Mouse (Mus musculus) intestine, postnatal 0 days (tissue): ENCODE data around the gene Lypd4. TPM values are rescaled to one million over a fixed set of nuclear protein-coding genes. Genes with fewer than 3 reads are reported as not detected.

Experiments
- ATAC-seq: fragments of 200-750 bp; cut with Nextera tagmentation; 2 replicates; pipeline ENCODE4 v1.8.0; 2017; ENCODE audit warnings: mild to moderate bottlenecking, moderate TSS enrichment, moderate library complexity
- H3K27ac ChIP-seq: fragments of 300-500 bp; sonication (generic); 2 replicates; pipeline ENCODE4 v1.5.1; 2014; ENCODE audit warnings: mild to moderate bottlenecking, low read depth, low read length, moderate library complexity
- H3K27me3 ChIP-seq: fragments of 300-500 bp; sonication (generic); replicated peaks from 2 replicates; pipeline ENCODE4 v1.6.1; 2014; ENCODE audit warnings: low read length, mixed read lengths; ENCODE audit not compliant: control insufficient read depth, insufficient read depth
- H3K36me3 ChIP-seq: fragments of 300-500 bp; sonication (generic); 2 replicates; pipeline ENCODE4 v1.6.1; 2014; ENCODE audit warnings: mild to moderate bottlenecking, moderate library complexity; ENCODE audit not compliant: control insufficient read depth, insufficient read depth
- H3K4me1 ChIP-seq: fragments of 300-500 bp; sonication (generic); replicated peaks from 2 replicates; pipeline ENCODE4 v1.6.1; 2014; ENCODE audit warnings: antibody characterized with exemption, low read length, mixed read lengths; ENCODE audit not compliant: control insufficient read depth, insufficient read depth
- H3K4me2 ChIP-seq: fragments of 300-500 bp; sonication (generic); replicated peaks from 2 replicates; pipeline ENCODE4 v1.6.1; 2014; ENCODE audit warnings: low read depth, mild to moderate bottlenecking, moderate library complexity
- H3K4me3 ChIP-seq: fragments of 300-500 bp; sonication (generic); 2 replicates; pipeline ENCODE4 v1.5.1; 2014; ENCODE audit warnings: low read depth, low read length
- H3K9ac ChIP-seq: fragments of 300-500 bp; sonication (generic); 2 replicates; pipeline ENCODE4 v1.6.1; 2014; ENCODE audit warnings: mild to moderate bottlenecking, low read depth, low read length
- H3K9me3 ChIP-seq: fragments of 300-500 bp; sonication (generic); 2 replicates; pipeline ENCODE4 v1.6.1; 2016; ENCODE audit warnings: mixed run types; ENCODE audit not compliant: control insufficient read depth
- CTCF ChIP-seq: sonication (generic); IDR thresholded peaks from 2 replicates; pipeline ENCODE4 v1.5.1; 2016; ENCODE audit warnings: low read depth, mild to moderate bottlenecking, control low read depth, antibody characterized with exemption, moderate library complexity
- WGBS: fragments of 180-500 bp; shearing (Covaris S2); extraction: QIAGEN DNeasy Blood & Tissue Kit; methylation state at CpG from one replicate; pipeline ENCODE4 v1.1.7; 2014; 5-methylcytosine and 5-hydroxymethylcytosine counted together
- polyA plus RNA-seq: library from polyadenylated mRNA; unstranded; fragments of >200 nt; fragmentation: Nextera tagmentation; extraction: Ambion mirVana; gene quantifications from 2 replicates; pipeline ENCODE4 v1.2.1, GENCODE M21; 2015

Lypd4 gene
- polyA plus RNA-seq = not detected in 2 replicates

- Histone ChIP-seq H3K9ac (no peak within 1 kb of the TSS), H3K9me3 (no peaks in the 10 kb centered on the region), H3K27ac (no peak within 1 kb of the TSS), H3K36me3 (no peaks in the 10 kb centered on the region), H3K27me3 (0 out of 2 replicates have a peak, but pooled peaks cover 4% of the 10 kb centered on the region), H3K4me1 (no peaks in the 10 kb centered on the region), H3K4me2 (no peak within 1 kb of the TSS), H3K4me3 (no peak within 1 kb of the TSS)
- no peak for ATAC-seq
- no peak for TF ChIP-seq CTCF
- WGBS = 57% methylated on average over 41 of the region's 41 CpGs
Observed at GRCm38 (mm10) chr7:24869532-24870165, at the start of gene Lypd4, which contains the start of gene Dmrtc2. Gene Lypd4, minus strand, starts transcription at chr7:24869941. Gene Dmrtc2, plus strand, starts transcription at chr7:24870057.

GRCm38 (mm10) chr7:24918763-24919323 is 49.1 kb upstream of the Lypd4 start:
- H3K9me3 ChIP-seq = no peaks in the 10 kb centered on the region
- H3K4me3 ChIP-seq = no peak overlapping the region
- H3K27ac ChIP-seq = no peak overlapping the region
- H3K4me1 ChIP-seq = no peaks in the 10 kb centered on the region
- H3K27me3 ChIP-seq = no peaks in the 10 kb centered on the region
- no peak for ATAC-seq
- H3K4me2 ChIP-seq = no peak overlapping the region
- TF ChIP-seq CTCF = no peak
- H3K9ac ChIP-seq = no peak overlapping the region
- H3K36me3 ChIP-seq = peaks cover 69% of the 10 kb centered on the region
- 90% methylated on average over 20 of the region's 20 CpGs for WGBS

- H3K4me1 ChIP-seq = no peaks in the 10 kb centered on the region
- no peak overlapping the region for H3K27ac ChIP-seq
- ATAC-seq = no peak
- peaks cover 54% of the 10 kb centered on the region for H3K36me3 ChIP-seq
- no peak for TF ChIP-seq CTCF
- no peaks in the 10 kb centered on the region for H3K9me3 ChIP-seq
- no peaks in the 10 kb centered on the region for H3K27me3 ChIP-seq
- 91% methylated on average over 14 of the region's 14 CpGs for WGBS
- H3K4me3 ChIP-seq = no peak overlapping the region
- H3K4me2 ChIP-seq = no peak overlapping the region
- no peak overlapping the region for H3K9ac ChIP-seq
Observed at GRCm38 (mm10) chr7:24912480-24912879, 42.7 kb upstream of the Lypd4 start.

DNA sequence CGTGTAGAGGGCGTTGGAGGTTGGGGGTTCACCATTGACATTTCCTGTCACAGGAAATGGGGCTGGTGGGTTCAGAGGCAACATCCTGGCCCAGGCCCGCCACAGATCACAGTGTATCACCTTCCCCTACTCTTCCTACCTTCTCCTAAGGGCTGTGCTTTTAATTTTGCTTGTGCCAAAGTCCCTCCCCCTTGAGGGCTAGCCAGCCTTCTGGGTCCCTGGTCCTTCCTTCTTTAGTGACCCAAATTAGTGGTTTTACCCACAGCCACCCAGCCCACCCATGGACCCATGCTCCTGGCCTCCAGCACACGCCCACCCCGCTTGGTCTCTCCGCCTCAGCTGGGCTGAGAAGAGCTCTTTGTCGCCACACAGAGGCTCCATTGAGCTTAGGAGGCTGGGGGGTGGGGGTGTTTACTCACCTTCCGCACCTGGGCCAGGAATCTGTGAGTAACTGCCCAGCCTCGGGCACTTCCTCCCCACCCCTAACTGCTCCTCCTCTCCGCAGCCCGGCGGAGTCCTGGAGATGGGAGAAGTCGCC is 37.5 kb upstream of the Lypd4 start:
- no peaks in the 10 kb centered on the region for H3K27me3 ChIP-seq
- H3K27ac ChIP-seq = no peak overlapping the region
- 0 out of 2 replicates have a peak overlapping the region, but pooled peaks have one; percentile 3 for H3K9ac ChIP-seq
- H3K4me3 ChIP-seq = no peak overlapping the region
- no peak overlapping the region for H3K4me2 ChIP-seq
- 26% methylated on average over 13 of the region's 13 CpGs for WGBS
- TF ChIP-seq CTCF = peak; percentile 31
- no peaks in the 10 kb centered on the region for H3K4me1 ChIP-seq
- H3K36me3 ChIP-seq = peaks cover 30% of the 10 kb centered on the region
- no peak for ATAC-seq
- no peaks in the 10 kb centered on the region for H3K9me3 ChIP-seq

DNA sequence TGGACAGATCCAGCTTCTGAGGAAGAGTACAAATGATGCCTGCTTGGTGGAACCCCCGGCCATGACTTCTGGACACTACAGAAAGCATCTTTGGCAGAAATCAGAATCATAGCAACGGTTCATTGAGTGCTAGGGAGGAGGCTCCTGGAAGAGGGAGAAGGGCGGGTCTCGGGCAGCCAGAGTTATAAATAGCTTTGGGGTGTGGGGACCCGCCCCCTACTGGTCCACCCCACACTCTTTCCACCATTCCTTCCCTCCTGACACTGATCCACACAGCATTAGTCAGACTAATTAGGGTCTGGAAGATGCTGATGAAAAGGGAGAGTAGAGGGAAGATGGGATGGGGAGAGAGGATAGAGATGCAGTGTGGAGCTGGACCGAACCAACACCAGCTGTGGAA is 36.8 kb upstream of the Lypd4 start:
- no peak for ATAC-seq
- H3K9ac ChIP-seq = no peak overlapping the region
- H3K27ac ChIP-seq = no peak overlapping the region
- H3K9me3 ChIP-seq = no peaks in the 10 kb centered on the region
- 25% methylated on average over 6 of the region's 6 CpGs for WGBS
- H3K4me3 ChIP-seq = no peak overlapping the region
- peaks cover 23% of the 10 kb centered on the region for H3K36me3 ChIP-seq
- H3K27me3 ChIP-seq = no peaks in the 10 kb centered on the region
- H3K4me1 ChIP-seq = no peaks in the 10 kb centered on the region
- H3K4me2 ChIP-seq = 0 out of 2 replicates have a peak overlapping the region, but pooled peaks have one; percentile 9
- peak; percentile 25; the same call in 1 of the 2 replicates for TF ChIP-seq CTCF

GRCm38 (mm10) chr7:24904936-24905335 is 35.2 kb upstream of the Lypd4 start:
- H3K4me1 ChIP-seq = no peaks in the 10 kb centered on the region
- peak overlapping the region; percentile 53 for H3K4me3 ChIP-seq
- 20% methylated on average over 3 of the region's 3 CpGs for WGBS
- no peaks in the 10 kb centered on the region for H3K9me3 ChIP-seq
- H3K9ac ChIP-seq = peak overlapping the region; percentile 52
- 0 out of 2 replicates have a peak, but pooled peaks have one; percentile 9 for ATAC-seq
- TF ChIP-seq CTCF = peak; percentile 89
- peak overlapping the region; percentile 75 for H3K4me2 ChIP-seq
- peak overlapping the region; percentile 35; the same call in 1 of the 2 replicates for H3K27ac ChIP-seq
- H3K27me3 ChIP-seq = no peaks in the 10 kb centered on the region
- H3K36me3 ChIP-seq = peaks cover 20% of the 10 kb centered on the region
